Mouse (Mus musculus) stomach, postnatal 0 days (tissue): ENCODE results near the gene Lrrc55.

Experiments used
- CTCF ChIP-seq: IDR thresholded peaks from 2 replicates; pipeline ENCODE4 v1.5.1; 2016; ENCODE audit warnings: antibody characterized with exemption, low read depth, mild to moderate bottlenecking, moderate library complexity
- EP300 ChIP-seq: optimal IDR thresholded peaks from 2 replicates; pipeline ENCODE3; 2016; ENCODE audit warnings: antibody characterized with exemption

DNA sequence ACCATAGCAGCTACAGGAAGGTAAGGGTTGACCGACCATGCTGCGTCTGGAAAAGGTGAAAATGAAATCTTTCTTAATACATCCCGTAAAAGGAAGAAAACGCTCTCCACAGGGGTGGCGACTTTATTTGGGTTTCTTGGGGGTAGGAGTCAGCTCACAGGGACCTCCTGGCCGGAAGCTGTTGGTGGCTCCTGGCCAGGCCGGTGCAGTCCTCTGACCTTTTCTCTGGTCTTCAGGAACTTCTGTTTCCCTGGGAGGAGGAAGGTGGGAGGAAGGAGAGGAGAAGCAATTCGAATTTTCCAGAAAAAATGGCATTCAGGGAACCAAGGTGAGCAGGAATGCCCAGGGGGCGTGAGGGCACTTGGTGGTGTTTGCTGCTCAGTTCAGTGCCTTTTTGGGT is 41.7 kb downstream of the Lrrc55 start:
- no peak for TF ChIP-seq CTCF
- no peak for TF ChIP-seq EP300
